Mouse (Mus musculus): ENCODE data around the gene Gnao1.

Gnao1 gene

GRCm38 (mm10) chr8:93893556-93893955 is 83.8 kb downstream of the Gnao1 start:
- no peak for DNase-seq (ENCODE audit: low spot score in 2 of 2)

- no peak for DNase-seq (ENCODE audit: low spot score in 2 of 2)
These were observed 87.2 kb downstream of the Gnao1 start for GRCm38 (mm10) chr8:93896841-93897551.

- DNase-seq (ENCODE audit: low spot score in 2 of 2), result no peak
These were observed 88.8 kb downstream of the Gnao1 start for GRCm38 (mm10) chr8:93898570-93898969.

- no peak for DNase-seq (ENCODE audit: low spot score in 2 of 2)
These were observed 92.3 kb downstream of the Gnao1 start for GRCm38 (mm10) chr8:93902040-93902439.

GRCm38 (mm10) chr8:93906961-93907360 is 97.2 kb downstream of the Gnao1 start:
- no peak for DNase-seq (ENCODE audit: low spot score in 2 of 2)

GRCm38 (mm10) chr8:93907987-93908441 is 98.2 kb downstream of the Gnao1 start:
- DNase-seq (ENCODE audit: low spot score in 2 of 2), result peak in 1 of 2 experiments; percentile 71

- DNase-seq (ENCODE audit: low spot score in 2 of 2), result no peak
These were observed 98.8 kb downstream of the Gnao1 start for GRCm38 (mm10) chr8:93908546-93908945.

GRCm38 (mm10) chr8:93911715-93912555 is 102.2 kb downstream of the Gnao1 start:
- no peak for DNase-seq (ENCODE audit: low spot score in 2 of 2)

- peak; percentile 91 to 94 for DNase-seq (ENCODE audit: low spot score in 2 of 2)
These were observed 108.2 kb downstream of the Gnao1 start for GRCm38 (mm10) chr8:93917859-93918421.

- no peak for DNase-seq (ENCODE audit: low spot score in 2 of 2)
These were observed 108.8 kb downstream of the Gnao1 start for GRCm38 (mm10) chr8:93918580-93918979.

- DNase-seq (ENCODE audit: low spot score in 2 of 2), result no peak
These were observed 109.7 kb downstream of the Gnao1 start for GRCm38 (mm10) chr8:93919422-93919821.

GRCm38 (mm10) chr8:93919916-93920589 is 110.3 kb downstream of the Gnao1 start:
- DNase-seq (ENCODE audit: low spot score in 2 of 2), result peak in 1 of 2 experiments; percentile 71

GRCm38 (mm10) chr8:93920590-93920948 is 110.8 kb downstream of the Gnao1 start:
- DNase-seq (ENCODE audit: low spot score in 2 of 2), result no peak

GRCm38 (mm10) chr8:93923897-93924334 is 114.2 kb downstream of the Gnao1 start:
- peak in 1 of 2 experiments; percentile 70 for DNase-seq (ENCODE audit: low spot score in 2 of 2)

- DNase-seq (ENCODE audit: low spot score in 2 of 2), result peak in 1 of 2 experiments; percentile 64
These were observed 115.7 kb downstream of the Gnao1 start for GRCm38 (mm10) chr8:93925513-93925912.

GRCm38 (mm10) chr8:93929233-93929632 is 119.5 kb downstream of the Gnao1 start:
- peak in 1 of 2 experiments; percentile 30 for DNase-seq (ENCODE audit: low spot score in 2 of 2)

GRCm38 (mm10) chr8:93931336-93931735 is 121.6 kb downstream of the Gnao1 start:
- DNase-seq (ENCODE audit: low spot score in 2 of 2), result peak; percentile 64 to 80

GRCm38 (mm10) chr8:93932873-93933272 is 123.1 kb downstream of the Gnao1 start:
- DNase-seq (ENCODE audit: low spot score in 2 of 2), result peak; percentile 83 to 85

- peak in 1 of 2 experiments; percentile 26 for DNase-seq (ENCODE audit: low spot score in 2 of 2)
These were observed 123.5 kb downstream of the Gnao1 start for GRCm38 (mm10) chr8:93933288-93933687.

- DNase-seq (ENCODE audit: low spot score in 2 of 2), result no peak
These were observed 128.4 kb downstream of the Gnao1 start for GRCm38 (mm10) chr8:93938193-93938592.

GRCm38 (mm10) chr8:93940542-93941423 is 131.0 kb downstream of the Gnao1 start:
- no peak for DNase-seq (ENCODE audit: low spot score in 2 of 2)

Data from right cerebral cortex, postnatal 10 days (tissue).